Mouse (Mus musculus) embryonic fibroblast, embryonic 13.5 days (primary cell): ENCODE results near the gene Gm45713.
"Not testable (repeated sequence)": the region's sequence is repeated elsewhere in the genome, so short reads cannot be mapped to it uniquely, and the experiment has no call there.

Experiments
- CTCF ChIP-seq: IDR thresholded peaks from 2 replicates; pipeline ENCODE4 v1.5.1; 2011; ENCODE audit warnings: mild to moderate bottlenecking, control low read depth, low read length, moderate library complexity, borderline replicate concordance; ENCODE audit not compliant: insufficient read depth
- POLR2A ChIP-seq: IDR thresholded peaks from 2 replicates; pipeline ENCODE4 v1.6.1; 2011; ENCODE audit warnings: low read depth, mild to moderate bottlenecking, control low read depth, low read length, moderate library complexity

- not testable (repeated sequence) for TF ChIP-seq CTCF, POLR2A
Observed at GRCm38 (mm10) chr7:45095965-45096364, 40.1 kb downstream of the Gm45713 start.
